Mouse (Mus musculus): ENCODE measurements around the gene Oca2. TPM values are rescaled to one million over a fixed set of nuclear protein-coding genes. Genes with fewer than 3 reads are reported as not detected.
A peak's percentile ranks its signal among the peaks of the same experiment; 100 is the strongest.

Oca2 gene
- polyA plus RNA-seq, 1 experiment = not detected

DNA sequence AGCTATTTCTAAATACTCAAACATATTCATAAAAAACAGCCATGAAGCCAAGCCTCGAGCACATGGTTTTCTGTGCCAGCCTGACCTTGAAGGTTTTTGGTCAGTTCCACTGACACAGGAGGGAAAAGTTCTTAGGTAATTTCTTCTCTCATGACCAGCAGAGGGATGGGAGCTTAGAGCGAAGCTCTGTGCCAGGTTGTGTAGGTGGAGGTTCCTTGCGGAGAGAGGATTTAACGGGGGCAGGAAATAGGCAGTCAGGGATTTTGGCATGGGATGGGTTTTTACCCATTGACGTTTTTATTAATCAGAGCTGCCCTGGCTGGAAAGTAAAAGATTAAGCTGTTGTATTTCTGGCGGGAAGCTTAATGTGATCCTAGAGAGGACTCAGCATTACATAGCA lies 18.7 kb upstream of the Oca2 start:
- peaks cover 12% of the 10 kb centered on the region for H3K36me3 ChIP-seq (ENCODE audit: control insufficient read depth, insufficient read depth, low read length)
- H3K4me1 ChIP-seq (ENCODE audit: control insufficient read depth, insufficient read depth, low read length) = no peaks in the 10 kb centered on the region
- no peaks in the 10 kb centered on the region for H3K27me3 ChIP-seq (replicated peaks; ENCODE audit: control insufficient read depth, insufficient read depth, low read length)
- TF ChIP-seq POLR2A (IDR thresholded peaks at IDR 0.05; ENCODE audit: low read depth, low read length) (no peak), CTCF (conservative IDR thresholded peaks at IDR 0.05; ENCODE audit: insufficient read depth, insufficient read length, low read depth, low read length) (no peak)
- H3K4me3 ChIP-seq (ENCODE audit: insufficient read depth, low read depth, low read length) = no peak overlapping the region
- WGBS = 75% methylated on average over 6 of the region's 6 CpGs
- DNase-seq = no peak
- H3K27ac ChIP-seq (ENCODE audit: insufficient read depth, low read depth, low read length) = no peak overlapping the region

GRCm38 (mm10) chr7:56235794-56236423 lies 3.7 kb upstream of the Oca2 start:
- DNase-seq = no peak
- 48% methylated on average over 5 of the region's 5 CpGs for WGBS
- H3K27ac ChIP-seq (ENCODE audit: insufficient read depth, low read depth, low read length) = no peak overlapping the region
- no peaks in the 10 kb centered on the region; the same call in 1 of the 2 replicates for H3K36me3 ChIP-seq (ENCODE audit: control insufficient read depth, insufficient read depth, low read length)
- TF ChIP-seq POLR2A (IDR thresholded peaks at IDR 0.05; ENCODE audit: low read depth, low read length) = no peak
- H3K4me3 ChIP-seq (ENCODE audit: insufficient read depth, low read depth, low read length) = no peak overlapping the region
- H3K4me1 ChIP-seq (ENCODE audit: control insufficient read depth, insufficient read depth, low read length) = no peaks in the 10 kb centered on the region
- no peaks in the 10 kb centered on the region for H3K27me3 ChIP-seq (replicated peaks; ENCODE audit: control insufficient read depth, insufficient read depth, low read length)

DNA sequence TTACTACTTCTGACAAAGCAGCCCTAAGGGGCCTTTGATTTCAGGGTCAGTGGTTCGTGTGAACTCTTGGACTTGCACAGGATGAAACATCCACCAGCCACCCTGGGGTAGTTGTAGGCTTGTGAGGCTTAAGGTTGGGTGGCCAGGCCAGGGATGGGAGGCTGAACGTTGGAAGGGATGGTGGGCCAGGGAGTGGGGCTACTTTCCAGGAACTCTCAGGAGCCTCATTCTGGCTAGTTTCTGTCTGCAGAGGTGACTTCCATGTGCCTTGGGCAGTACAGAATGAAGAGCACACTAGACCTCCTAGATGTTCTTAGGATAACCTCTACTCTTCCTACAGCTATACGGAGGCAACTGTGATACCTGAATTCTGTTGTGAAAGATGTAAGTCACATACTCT lies 2.9 kb upstream of the Oca2 start:
- DNase-seq = no peak
- 84% methylated on average over 3 of the region's 3 CpGs for WGBS

GRCm38 (mm10) chr7:56254568-56254967 lies 15.0 kb downstream of the Oca2 start:
- DNase-seq = no peak
- Histone ChIP-seq H3K27ac (ENCODE audit: insufficient read depth, low read depth, low read length) (no peak overlapping the region), H3K4me3 (ENCODE audit: insufficient read depth, low read depth, low read length) (no peak overlapping the region), H3K27me3 (replicated peaks; ENCODE audit: control insufficient read depth, insufficient read depth, low read length) (no peaks in the 10 kb centered on the region), H3K36me3 (ENCODE audit: control insufficient read depth, insufficient read depth, low read length) (no peaks in the 10 kb centered on the region), H3K4me1 (ENCODE audit: control insufficient read depth, insufficient read depth, low read length) (no peaks in the 10 kb centered on the region)
- 86% methylated on average over 10 of the region's 10 CpGs for WGBS
- TF ChIP-seq POLR2A (IDR thresholded peaks at IDR 0.05; ENCODE audit: low read depth, low read length) = no peak
- no peak for TF ChIP-seq CTCF (conservative IDR thresholded peaks at IDR 0.05; ENCODE audit: insufficient read depth, insufficient read length, low read depth, low read length)

More for the DNA sequence above, 2.9 kb upstream of the Oca2 start:
- Histone ChIP-seq H3K4me3 (ENCODE audit: insufficient read depth, low read depth, low read length) (no peak overlapping the region), H3K4me1 (ENCODE audit: control insufficient read depth, insufficient read depth, low read length) (no peaks in the 10 kb centered on the region), H3K27ac (ENCODE audit: insufficient read depth, low read depth, low read length) (no peak overlapping the region), H3K27me3 (replicated peaks; ENCODE audit: control insufficient read depth, insufficient read depth, low read length) (no peaks in the 10 kb centered on the region), H3K36me3 (ENCODE audit: control insufficient read depth, insufficient read depth, low read length) (no peaks in the 10 kb centered on the region; the same call in 1 of the 2 replicates)
- TF ChIP-seq CTCF (conservative IDR thresholded peaks at IDR 0.05; ENCODE audit: insufficient read depth, insufficient read length, low read depth, low read length) = no peak
- no peak for TF ChIP-seq POLR2A (IDR thresholded peaks at IDR 0.05; ENCODE audit: low read depth, low read length)

- 63% methylated on average over 3 of the region's 3 CpGs for WGBS
- DNase-seq = no peak
- no peak overlapping the region for H3K27ac ChIP-seq (ENCODE audit: insufficient read depth, low read depth, low read length)
- no peak overlapping the region for H3K4me3 ChIP-seq (ENCODE audit: insufficient read depth, low read depth, low read length)
- TF ChIP-seq CTCF (conservative IDR thresholded peaks at IDR 0.05; ENCODE audit: insufficient read depth, insufficient read length, low read depth, low read length) (no peak), POLR2A (IDR thresholded peaks at IDR 0.05; ENCODE audit: low read depth, low read length) (no peak)
- no peaks in the 10 kb centered on the region for H3K27me3 ChIP-seq (replicated peaks; ENCODE audit: control insufficient read depth, insufficient read depth, low read length)
- H3K4me1 ChIP-seq (ENCODE audit: control insufficient read depth, insufficient read depth, low read length) = no peaks in the 10 kb centered on the region
- no peaks in the 10 kb centered on the region for H3K36me3 ChIP-seq (ENCODE audit: control insufficient read depth, insufficient read depth, low read length)
These were observed 18.4 kb downstream of the Oca2 start for GRCm38 (mm10) chr7:56257875-56258441.

GRCm38 (mm10) chr7:56277506-56277905 lies 37.9 kb downstream of the Oca2 start:
- H3K36me3 ChIP-seq (ENCODE audit: control insufficient read depth, insufficient read depth, low read length) = no peaks in the 10 kb centered on the region
- whole genome bisulfite sequencing = 88% methylated on average over 2 of the region's 2 CpGs
- no peak overlapping the region for H3K27ac ChIP-seq (ENCODE audit: insufficient read depth, low read depth, low read length)
- no peaks in the 10 kb centered on the region for H3K4me1 ChIP-seq (ENCODE audit: control insufficient read depth, insufficient read depth, low read length)
- TF ChIP-seq POLR2A (IDR thresholded peaks at IDR 0.05; ENCODE audit: low read depth, low read length) (no peak), CTCF (conservative IDR thresholded peaks at IDR 0.05; ENCODE audit: insufficient read depth, insufficient read length, low read depth, low read length) (no peak)
- DNase-seq = no peak
- H3K4me3 ChIP-seq (ENCODE audit: insufficient read depth, low read depth, low read length) = no peak overlapping the region
- H3K27me3 ChIP-seq (replicated peaks; ENCODE audit: control insufficient read depth, insufficient read depth, low read length) = no peaks in the 10 kb centered on the region

GRCm38 (mm10) chr7:56291468-56292115 lies 52.0 kb downstream of the Oca2 start:
- Histone ChIP-seq H3K36me3 (ENCODE audit: control insufficient read depth, insufficient read depth, low read length) (no peaks in the 10 kb centered on the region), H3K4me3 (ENCODE audit: insufficient read depth, low read depth, low read length) (no peak overlapping the region), H3K27ac (ENCODE audit: insufficient read depth, low read depth, low read length) (no peak overlapping the region), H3K27me3 (replicated peaks; ENCODE audit: control insufficient read depth, insufficient read depth, low read length) (no peaks in the 10 kb centered on the region), H3K4me1 (ENCODE audit: control insufficient read depth, insufficient read depth, low read length) (no peaks in the 10 kb centered on the region)
- peak; percentile 42 for DNase-seq
- no peak for TF ChIP-seq POLR2A (IDR thresholded peaks at IDR 0.05; ENCODE audit: low read depth, low read length)
- no peak; the same call in 1 of the 2 replicates for TF ChIP-seq CTCF (conservative IDR thresholded peaks at IDR 0.05; ENCODE audit: insufficient read depth, insufficient read length, low read depth, low read length)
- 26% methylated on average over 6 of the region's 6 CpGs for WGBS

All from kidney, adult 2 months (tissue).